ENCODE assay signal across 8 mouse cellular contexts in genomic region chr2:84886234-84886731, GRCm38 (mm10). TPM values are rescaled to one million over a fixed set of nuclear protein-coding genes. Genes with fewer than 3 reads are reported as not detected.
DNase-seq lines count a peak whose midpoint lies in the region; ATAC-seq lines count a peak whose summit lies in the region.

Gene Rtn4rl2 (minus strand): TSS chr2:84886710.

- peak within 1 kb of the TSS; percentile 41 for H3K4me3 ChIP-seq in hindbrain, embryonic 11.5 days (ENCODE audit: low read depth, low read length)
- peak within 1 kb of the TSS; percentile 57 for H3K4me3 ChIP-seq in limb, embryonic 15.5 days
- H3K4me3 ChIP-seq in stomach, embryonic 14.5 days (ENCODE audit: low read depth, low read length): peak within 1 kb of the TSS; percentile 58

- H3K4me2 ChIP-seq in hindbrain, embryonic 11.5 days (replicated peaks; ENCODE audit: low read depth, low read length): peak within 1 kb of the TSS; percentile 79
- H3K4me2 ChIP-seq in limb, embryonic 15.5 days: peak within 1 kb of the TSS; percentile 84
- peak within 1 kb of the TSS; percentile 90 for H3K4me2 ChIP-seq in stomach, embryonic 14.5 days (replicated peaks; ENCODE audit: low read depth, low read length)

- ATAC-seq in hindbrain, embryonic 11.5 days (ENCODE audit: low FRiP score): peak; percentile 23; the same call in 1 of the 2 replicates
- ATAC-seq in limb, embryonic 15.5 days (ENCODE audit: insufficient number of reproducible peaks, low FRiP score, low TSS enrichment, low read depth): no peak
- ATAC-seq in stomach, embryonic 14.5 days (ENCODE audit: insufficient number of reproducible peaks, insufficient read depth, low FRiP score, low read depth): no peak

- no peaks in the 10 kb centered on the region for H3K36me3 ChIP-seq in hindbrain, embryonic 11.5 days (ENCODE audit: control insufficient read depth, insufficient read depth, low read length)
- H3K36me3 ChIP-seq in limb, embryonic 15.5 days: no peaks in the 10 kb centered on the region
- no peaks in the 10 kb centered on the region for H3K36me3 ChIP-seq in stomach, embryonic 14.5 days (ENCODE audit: control insufficient read depth, insufficient read depth, low read length)

- peaks cover 18% of the 10 kb centered on the region for H3K4me1 ChIP-seq in hindbrain, embryonic 11.5 days (replicated peaks; ENCODE audit: control insufficient read depth, insufficient read depth, low read length)
- H3K4me1 ChIP-seq in limb, embryonic 15.5 days: peaks cover 56% of the 10 kb centered on the region
- peaks cover 21% of the 10 kb centered on the region for H3K4me1 ChIP-seq in stomach, embryonic 14.5 days (ENCODE audit: control insufficient read depth, insufficient read depth, low read length)

- H3K9me3 ChIP-seq in hindbrain, embryonic 11.5 days (ENCODE audit: control insufficient read depth, low read length): no peaks in the 10 kb centered on the region
- H3K9me3 ChIP-seq in limb, embryonic 15.5 days: no peaks in the 10 kb centered on the region
- H3K9me3 ChIP-seq in stomach, embryonic 14.5 days (ENCODE audit: control insufficient read depth, low read depth, low read length): no peaks in the 10 kb centered on the region

- DNase-seq in left cerebral cortex, adult 18-20 months (ENCODE audit: low spot score in 2 of 2): no peak
- no peak for DNase-seq in left cerebral cortex, adult 11 months (ENCODE audit: low spot score)
- peak; percentile 43 for DNase-seq in embryo, embryonic 11 days
- peak; percentile 59 for DNase-seq in hindbrain, embryonic 11.5 days (ENCODE audit: low spot score)
- DNase-seq in spleen, postnatal 36 days (ENCODE audit: low spot score in 2 of 2): no peak
- DNase-seq in cerebellum, postnatal 36 days: no peak

- 2% methylated on average over 17 of the region's 35 CpGs for WGBS in hindbrain, embryonic 11.5 days
- WGBS in limb, embryonic 15.5 days: under 1% methylated on average over 30 of the region's 35 CpGs
- under 1% methylated on average over 29 of the region's 35 CpGs for WGBS in stomach, embryonic 14.5 days

- peaks cover 82% of the 10 kb centered on the region for H3K27me3 ChIP-seq in hindbrain, embryonic 11.5 days (ENCODE audit: control insufficient read depth, insufficient read depth, low read length)
- peaks cover 95% of the 10 kb centered on the region for H3K27me3 ChIP-seq in limb, embryonic 15.5 days
- H3K27me3 ChIP-seq in stomach, embryonic 14.5 days (ENCODE audit: control insufficient read depth, insufficient read depth, low read length): peaks cover 43% of the 10 kb centered on the region

- H3K9ac ChIP-seq in hindbrain, embryonic 11.5 days (ENCODE audit: low read depth, low read length): peak within 1 kb of the TSS; percentile 40; the same call in 1 of the 2 replicates
- 0 out of 2 replicates have a peak within 1 kb of the TSS, but pooled peaks have one; percentile 37 for H3K9ac ChIP-seq in limb, embryonic 15.5 days
- H3K9ac ChIP-seq in stomach, embryonic 14.5 days (replicated peaks; ENCODE audit: low read depth, low read length): 0 out of 2 replicates have a peak within 1 kb of the TSS, but pooled peaks have one; percentile 0

- no peak within 1 kb of the TSS for H3K27ac ChIP-seq in hindbrain, embryonic 11.5 days (ENCODE audit: low read depth, low read length)
- no peak within 1 kb of the TSS for H3K27ac ChIP-seq in limb, embryonic 15.5 days
- no peak within 1 kb of the TSS for H3K27ac ChIP-seq in stomach, embryonic 14.5 days (ENCODE audit: low read length)

RNA-seq across cellular contexts. Expression of gene Rtn4rl2, which starts in this region (rescaled TPM):
- total RNA-seq in left cerebral cortex, adult 18-20 months (2021): 10 to 100 TPM; 91.9 to 95.9 TPM
- polyA plus RNA-seq in hindbrain, embryonic 11.5 days (2014; fragmentation: Nextera tagmentation; extraction: Ambion mirVana): 1.9 and 2.8 TPM in 2 replicates
- 0.96 TPM in 2 replicates for polyA plus RNA-seq in limb, embryonic 15.5 days (2015; fragmentation: Nextera tagmentation; extraction: Ambion mirVana)
- 0.59 and 0.74 TPM in 2 replicates for polyA plus RNA-seq in stomach, embryonic 14.5 days (2014; fragmentation: Nextera tagmentation; extraction: Ambion mirVana)

Comparison
In these comparisons a context has a peak if more than half of its experiments do, and no peak if none do; other contexts are left out.
1. DNase-seq: peak in embryo, embryonic 11 days (single experiment) and hindbrain, embryonic 11.5 days (single experiment); none in left cerebral cortex, adult 18-20 months (0 of 2), left cerebral cortex, adult 11 months (single experiment), spleen, postnatal 36 days (0 of 2) and cerebellum, postnatal 36 days (0 of 2).
2. Peak in every context shown above with its lines, with median percentiles within 50 percentile points of each other: H3K4me2 ChIP-seq, H3K4me3 ChIP-seq and H3K9ac ChIP-seq.